Mouse (Mus musculus) olfactory bulb, adult 2 months (tissue): ENCODE results near the gene Phf20.

ENCODE experiments used
- CTCF ChIP-seq: fragments of 200-500 bp; IDR thresholded peaks from 2 replicates; pipeline ENCODE4 v1.5.1; 2012; ENCODE audit warnings: low read depth, mild to moderate bottlenecking, low read length, moderate library complexity; ENCODE audit not compliant: insufficient read depth
- POLR2A ChIP-seq: fragments of 200-500 bp; IDR thresholded peaks from 2 replicates; pipeline ENCODE4 v1.6.1; 2012; ENCODE audit warnings: mild to moderate bottlenecking, low read depth, low read length, moderate library complexity; ENCODE audit not compliant: insufficient read depth

- TF ChIP-seq CTCF (no peak), POLR2A (no peak)
Observed at GRCm38 (mm10) chr2:156324681-156325080, 128.4 kb downstream of the Phf20 start.
